Mouse (Mus musculus): ENCODE measurements at regions not wholly inside any gene's neighbourhood (a gene's known extent, or its start where the extent isn't known, plus 50 kb on each side); places are given as distances from the start of the nearest gene placed in this dataset.

GRCm38 (mm10) chr4:45736215-45736815, 62.5 kb upstream of the Aldh1b1 start:
- TF ChIP-seq CTCF (IDR thresholded peaks at IDR 0.05): no peak
- TF ChIP-seq EP300 (IDR thresholded peaks at IDR 0.05): no peak
